Mouse (Mus musculus) CH12.LX (cell line): Measurements from ENCODE around the gene Asprv1. TPM values are rescaled to one million over a fixed set of nuclear protein-coding genes. Genes with fewer than 3 reads are reported as not detected.

Experiments
- DNase-seq: peaks from one replicate; pipeline ENCODE4 v3.0.0-alpha.2; 2013; ENCODE audit errors: extremely low read depth
- H3K27ac ChIP-seq: 2 replicates; pipeline ENCODE4 v1.5.1; 2012; ENCODE audit warnings: low read depth, mild to moderate bottlenecking, control low read depth, moderate library complexity; ENCODE audit not compliant: insufficient read depth
- H3K27me3 ChIP-seq: replicated peaks from 2 replicates; pipeline ENCODE3; 2012; ENCODE audit warnings: inconsistent platforms
- H3K36me3 ChIP-seq, 2 experiments: replicated peaks in 1 of 2; 2 replicates each; pipeline versions ENCODE3 to v1.6.1; 2012; ENCODE audit warnings: inconsistent platforms in 1 of 2, low read length in 1 of 2, mild to moderate bottlenecking in 1 of 2, mixed read lengths in 1 of 2, moderate library complexity in 1 of 2; ENCODE audit not compliant: control insufficient read depth in 1 of 2, insufficient read depth in 1 of 2
- H3K4me1 ChIP-seq, 2 experiments: 2 replicates each; pipeline ENCODE4 v1.6.1; 2012; ENCODE audit warnings: inconsistent platforms in 1 of 2, moderate library complexity in 1 of 2; ENCODE audit not compliant: insufficient read depth in 2 of 2, control insufficient read depth in 1 of 2
- H3K4me2 ChIP-seq: 2 replicates; pipeline ENCODE4 v1.6.1; 2012; ENCODE audit warnings: low read depth, mild to moderate bottlenecking, control low read depth; ENCODE audit not compliant: poor library complexity, insufficient read depth, severe bottlenecking
- H3K4me3 ChIP-seq, 3 experiments: fragments of 150-350 bp in 1 of 3; sonication (generic) in 1 of 3; replicated peaks in 1 of 3; 2 replicates each; pipeline versions ENCODE3 to v1.5.1; 2011 to 2012; ENCODE audit warnings: low read depth in 2 of 3, low read length in 2 of 3, mild to moderate bottlenecking in 2 of 3, moderate library complexity in 2 of 3, control low read depth in 1 of 3, improper control_type of control experiment in 1 of 3, inconsistent platforms in 1 of 3, mixed read lengths in 1 of 3; ENCODE audit not compliant: poor library complexity in 1 of 3
- H3K79me2 ChIP-seq: replicated peaks from 2 replicates; pipeline ENCODE4 v1.6.1; 2012; ENCODE audit warnings: mild to moderate bottlenecking, moderate library complexity; ENCODE audit not compliant: control insufficient read depth, poor library complexity, insufficient read depth, severe bottlenecking; ENCODE audit errors: extremely low read depth
- H3K9ac ChIP-seq: 2 replicates; pipeline ENCODE4 v1.6.1; 2012; ENCODE audit warnings: low read depth, mild to moderate bottlenecking, control low read depth, moderate library complexity; ENCODE audit not compliant: insufficient read depth
- H3K9me3 ChIP-seq: replicated peaks from 2 replicates; pipeline ENCODE3; 2012; ENCODE audit warnings: low read length, inconsistent platforms, mixed read lengths
- CHD1 ChIP-seq: IDR thresholded peaks from 2 replicates; pipeline ENCODE4 v1.6.1; 2012; ENCODE audit warnings: low read depth, low read length, improper control_type of control experiment, inconsistent platforms
- CHD2 ChIP-seq: IDR thresholded peaks from 2 replicates; pipeline ENCODE4 v1.6.1; 2011; ENCODE audit warnings: low read length, improper control_type of control experiment
- CTCF ChIP-seq, 2 experiments: IDR thresholded peaks in 1 of 2; conservative IDR thresholded peaks in 1 of 2; 2 replicates each; pipeline ENCODE4 v1.5.1; 2011 to 2012; ENCODE audit warnings: low read depth in 2 of 2, low read length in 2 of 2, improper control_type of control experiment in 1 of 2, inconsistent platforms in 1 of 2, mild to moderate bottlenecking in 1 of 2, moderate library complexity in 1 of 2
- IRF4 ChIP-seq: IDR thresholded peaks from 2 replicates; pipeline ENCODE4 v1.6.1; 2014; ENCODE audit warnings: low read depth, mild to moderate bottlenecking, inconsistent platforms, low read length, improper control_type of control experiment
- MAFK ChIP-seq: IDR thresholded peaks from 2 replicates; pipeline ENCODE4 v1.6.1; 2011; ENCODE audit warnings: low read length, improper control_type of control experiment; ENCODE audit not compliant: insufficient replicate concordance
- MAX ChIP-seq: IDR thresholded peaks from 2 replicates; pipeline ENCODE4 v1.6.1; 2011; ENCODE audit warnings: low read length, improper control_type of control experiment
- MAZ ChIP-seq: IDR thresholded peaks from 2 replicates; pipeline ENCODE4 v1.6.1; 2012; ENCODE audit warnings: low read depth, mild to moderate bottlenecking, inconsistent platforms, low read length, improper control_type of control experiment, moderate library complexity
- NELFE ChIP-seq: IDR thresholded peaks from 2 replicates; pipeline ENCODE4 v1.6.1; 2011; ENCODE audit warnings: low read depth, low read length, improper control_type of control experiment
- RAD21 ChIP-seq: IDR thresholded peaks from 2 replicates; pipeline ENCODE4 v1.6.1; 2011; ENCODE audit warnings: low read depth, mild to moderate bottlenecking, low read length, improper control_type of control experiment, moderate library complexity
- SIN3A ChIP-seq: IDR thresholded peaks from 2 replicates; pipeline ENCODE4 v1.6.1; 2012; ENCODE audit warnings: low read length, improper control_type of control experiment, inconsistent platforms
- SMC3 ChIP-seq: IDR thresholded peaks from 2 replicates; pipeline ENCODE4 v1.6.1; 2011; ENCODE audit warnings: low read depth, low read length, improper control_type of control experiment
- TCF12 ChIP-seq: IDR thresholded peaks from 2 replicates; pipeline ENCODE4 v1.6.1; 2014; ENCODE audit warnings: low read depth, mild to moderate bottlenecking, inconsistent platforms, low read length, improper control_type of control experiment
- ZKSCAN1 ChIP-seq: IDR thresholded peaks from 2 replicates; pipeline ENCODE4 v1.6.1; 2012; ENCODE audit warnings: low read depth, inconsistent platforms, low read length, improper control_type of control experiment, borderline replicate concordance
- ZMIZ1 ChIP-seq: IDR thresholded peaks from 2 replicates; pipeline ENCODE4 v1.6.1; 2012; ENCODE audit warnings: low read depth, mild to moderate bottlenecking, inconsistent platforms, low read length, improper control_type of control experiment
- ZNF384 ChIP-seq: IDR thresholded peaks from 2 replicates; pipeline ENCODE4 v1.6.1; 2012; ENCODE audit warnings: low read depth, low read length, improper control_type of control experiment, inconsistent platforms
- dilution Hi-C: fragments of 300-500 bp; cut with MboI; formaldehyde crosslinking; loops from 2 replicates; pipeline ENCODE4 v1.14.3; 2020; ENCODE audit warnings: low sequenced_read_pairs; ENCODE audit not compliant: extremely low pct_unique_long_range_greater_than_20kb, extremely low pct_ligation_motif_present
- in situ Hi-C: fragments of 300-500 bp; cut with MboI; formaldehyde crosslinking; loops from 3 replicates; pipeline ENCODE4 v1.14.3; 2019; ENCODE audit warnings: low sequenced_read_pairs, low pct_ligation_motif_present, low pct_unique_long_range_greater_than_20kb, mixed read lengths
- polyA plus RNA-seq: library from polyadenylated mRNA; unstranded; fragments of >175 nt; gene quantifications from 2 replicates; pipeline ENCODE4 v1.2.1, GENCODE M21; 2012; ENCODE audit warnings: low read depth; ENCODE audit not compliant: insufficient read length
- total RNA-seq, 2 experiments: library from RNA; depleted of rRNA; stranded (reverse); fragments of 300-350 nt in 1 of 2; fragments of >200 nt in 1 of 2; gene quantifications; 2 replicates each; pipeline ENCODE4 v1.2.3; 2012 to 2014

Gene Asprv1
- total and polyA plus RNA-seq, 3 experiments = not detected

- TF ChIP-seq MAZ = no peak
- no peak for TF ChIP-seq ZKSCAN1
These were observed 32.0 kb upstream of the Asprv1 start (continued) for GRCm38 (mm10) chr6:86595865-86596440.

GRCm38 (mm10) chr6:86598742-86599193 is 29.2 kb upstream of the Asprv1 start:
- Histone ChIP-seq H3K9ac (no peak overlapping the region), H3K4me2 (no peak overlapping the region), H3K4me1 (peaks cover 18 to 23% of the 10 kb centered on the region in 2 experiments), H3K79me2 (no peaks in the 10 kb centered on the region), H3K4me3 (no peak overlapping the region), H3K9me3 (no peaks in the 10 kb centered on the region), H3K36me3 (no peaks in the 10 kb centered on the region), H3K27me3 (no peaks in the 10 kb centered on the region), H3K27ac (no peak overlapping the region)
- DNase-seq = no peak
- in situ Hi-C loops = no loop called here
- TF ChIP-seq MAFK = no peak
- TF ChIP-seq ZKSCAN1 = no peak
- no peak for TF ChIP-seq SMC3
- no peak for TF ChIP-seq CHD2
- no peak for TF ChIP-seq MAX
- no peak for TF ChIP-seq ZMIZ1
- TF ChIP-seq SIN3A = no peak
- TF ChIP-seq ZNF384 = no peak
- no peak for TF ChIP-seq CHD1
- dilution Hi-C loops = no loop called here

- peaks cover 18 to 23% of the 10 kb centered on the region in 2 experiments for H3K4me1 ChIP-seq
- no peaks in the 10 kb centered on the region for H3K36me3 ChIP-seq
- in situ Hi-C loops = no loop called here
- H3K79me2 ChIP-seq = no peaks in the 10 kb centered on the region
- H3K4me3 ChIP-seq = no peak overlapping the region
- peak; percentile 66 for DNase-seq
- H3K27ac ChIP-seq = no peak overlapping the region
- H3K27me3 ChIP-seq = no peaks in the 10 kb centered on the region
- no peak overlapping the region for H3K9ac ChIP-seq
- TF ChIP-seq NELFE (0 out of 2 replicates have a peak, but pooled peaks have one; percentile 18), TCF12 (no peak), CTCF (conservative IDR thresholded peaks at IDR 0.05 in 1 of 2, IDR thresholded peaks at IDR 0.05 in 1 of 2; ENCODE audit: low read depth in 2 of 2, low read length in 2 of 2) (peak; percentile 79 to 98), ZNF384 (no peak), MAX (0 out of 2 replicates have a peak, but pooled peaks have one; percentile 20), MAZ (0 out of 2 replicates have a peak, but pooled peaks have one; percentile 46), SMC3 (peak; percentile 41), RAD21 (peak; percentile 62), IRF4 (peak; percentile 27; the same call in 1 of the 2 replicates)
- TF ChIP-seq, all 38 proteins: peak for 7
- dilution Hi-C loops = no loop called here
- no peak overlapping the region for H3K4me2 ChIP-seq
- H3K9me3 ChIP-seq = no peaks in the 10 kb centered on the region
These were observed 28.8 kb upstream of the Asprv1 start for GRCm38 (mm10) chr6:86599197-86599596.
